Mouse (Mus musculus) layer of hippocampus, adult 2 months (tissue): ENCODE data around the gene Qprt. TPM values are rescaled to one million over a fixed set of nuclear protein-coding genes. Genes with fewer than 3 reads are reported as not detected.

Experiments used
- DNase-seq, 2 experiments: peaks; one replicate each; pipeline ENCODE4 v3.0.0; 2022; ENCODE audit warnings: low spot score in 2 of 2
- H3K27ac ChIP-seq: fragments of 200-600 bp; 2 replicates; pipeline ENCODE4 v1.8.1; 2022
- H3K4me3 ChIP-seq: fragments of 200-600 bp; 2 replicates; pipeline ENCODE4 v1.8.1; 2022; ENCODE audit warnings: mild to moderate bottlenecking
- CTCF ChIP-seq: fragments of 200-600 bp; conservative IDR thresholded peaks from 2 replicates; pipeline ENCODE4 v1.8.1; 2022; ENCODE audit warnings: antibody characterized with exemption, mild to moderate bottlenecking, moderate library complexity
- long read RNA-seq, 2 experiments: library from polyadenylated mRNA; stranded (forward); transcript quantifications; one replicate each; pipeline ENCODE4 v2.0.0; 2021; ENCODE audit warnings: borderline mapping rate in 2 of 2
- total RNA-seq, 2 experiments: library from RNA; stranded (reverse); gene quantifications; 2 replicates each; pipeline ENCODE4 v1.2.3; 2021

Gene Qprt
- not detected for total RNA-seq
- long read RNA-seq, experiment 1: 0 reads
- long read RNA-seq, experiment 2: 0 reads

GRCm38 (mm10) chr7:127121911-127122270 is at the start of gene Qprt:
Qprt (minus strand) TSS chr7:127122226.
- TF ChIP-seq CTCF: no peak
- Histone ChIP-seq H3K4me3 (no peak within 1 kb of the TSS), H3K27ac (no peak within 1 kb of the TSS)
- DNase-seq: no peak

GRCm38 (mm10) chr7:127166501-127166900 is 44.5 kb upstream of the Qprt start:
- no peak overlapping the region for H3K27ac ChIP-seq
- no peak overlapping the region for H3K4me3 ChIP-seq
- DNase-seq: no peak
- no peak for TF ChIP-seq CTCF

GRCm38 (mm10) chr7:127165607-127166493 is 43.8 kb upstream of the Qprt start:
- Histone ChIP-seq H3K4me3 (no peak overlapping the region), H3K27ac (no peak overlapping the region)
- DNase-seq: no peak
- no peak for TF ChIP-seq CTCF

- no peak for TF ChIP-seq CTCF
- no peak for DNase-seq
Observed at GRCm38 (mm10) chr7:127164002-127164401, 42.0 kb upstream of the Qprt start.

GRCm38 (mm10) chr7:127162546-127162945 is 40.5 kb upstream of the Qprt start:
- no peak overlapping the region for H3K27ac ChIP-seq
- DNase-seq: no peak
- no peak overlapping the region for H3K4me3 ChIP-seq
- TF ChIP-seq CTCF: no peak

More at GRCm38 (mm10) chr7:127164002-127164401, 42.0 kb upstream of the Qprt start:
- no peak overlapping the region for H3K4me3 ChIP-seq
- no peak overlapping the region for H3K27ac ChIP-seq

- DNase-seq: no peak
- TF ChIP-seq CTCF: no peak
- no peak overlapping the region for H3K4me3 ChIP-seq
- no peak overlapping the region for H3K27ac ChIP-seq
Observed at GRCm38 (mm10) chr7:127157548-127157947, 35.5 kb upstream of the Qprt start.

GRCm38 (mm10) chr7:127153477-127153876 is 31.5 kb upstream of the Qprt start:
- H3K27ac ChIP-seq: no peak overlapping the region
- H3K4me3 ChIP-seq: no peak overlapping the region
- DNase-seq: no peak
- no peak for TF ChIP-seq CTCF

- Histone ChIP-seq H3K4me3 (no peak overlapping the region), H3K27ac (no peak overlapping the region)
- no peak for DNase-seq
- TF ChIP-seq CTCF: no peak
Observed at GRCm38 (mm10) chr7:127152464-127152863, 30.4 kb upstream of the Qprt start.

- DNase-seq: no peak
- H3K4me3 ChIP-seq: no peak overlapping the region
- no peak overlapping the region for H3K27ac ChIP-seq
- no peak for TF ChIP-seq CTCF
Observed at GRCm38 (mm10) chr7:127147901-127148300, 25.9 kb upstream of the Qprt start.

GRCm38 (mm10) chr7:127146267-127146603 is 24.2 kb upstream of the Qprt start:
- H3K4me3 ChIP-seq: no peak overlapping the region
- TF ChIP-seq CTCF: no peak

GRCm38 (mm10) chr7:127145387-127146266 is 23.6 kb upstream of the Qprt start:
- Histone ChIP-seq H3K27ac (no peak overlapping the region), H3K4me3 (no peak overlapping the region)
- no peak for DNase-seq
- TF ChIP-seq CTCF: no peak

More at GRCm38 (mm10) chr7:127146267-127146603, 24.2 kb upstream of the Qprt start:
- no peak overlapping the region for H3K27ac ChIP-seq
- DNase-seq: no peak

- Histone ChIP-seq H3K4me3 (no peak overlapping the region), H3K27ac (no peak overlapping the region)
- TF ChIP-seq CTCF: no peak
- no peak for DNase-seq
Observed at GRCm38 (mm10) chr7:127144412-127144811, 22.4 kb upstream of the Qprt start.

GRCm38 (mm10) chr7:127142666-127143065 is 20.6 kb upstream of the Qprt start:
- no peak for TF ChIP-seq CTCF
- Histone ChIP-seq H3K4me3 (no peak overlapping the region), H3K27ac (no peak overlapping the region)
- DNase-seq: no peak
